Mouse (Mus musculus): Measurements from ENCODE around the gene Unc5c.

Gene Unc5c

DNA sequence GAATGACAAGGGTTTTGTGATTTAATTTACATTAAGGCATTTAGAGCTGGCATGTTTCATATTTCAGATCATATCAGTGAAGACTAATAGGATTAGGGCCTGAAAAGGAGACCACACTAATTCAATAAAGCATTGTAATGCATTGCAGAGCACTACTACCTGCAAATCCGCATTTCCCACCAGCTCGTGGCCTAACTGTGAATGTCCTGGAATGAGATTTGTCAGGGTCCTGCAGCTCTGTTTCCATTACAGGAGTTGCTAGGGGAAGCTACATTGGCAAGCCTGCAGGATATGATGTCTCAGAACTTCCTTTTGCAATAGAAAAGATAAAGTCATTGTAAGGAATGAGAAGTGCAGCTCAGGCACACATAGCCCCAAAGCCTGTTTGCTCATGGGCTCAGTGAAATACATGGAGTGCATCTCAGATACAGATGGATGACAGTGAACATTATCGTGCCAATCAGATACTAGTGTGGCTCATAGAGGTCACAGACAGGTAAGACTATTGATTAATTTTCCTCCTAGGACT is 236.4 kb downstream of the Unc5c start:
- DNase-seq (ENCODE audit: low spot score in 2 of 2): no peak

DNA sequence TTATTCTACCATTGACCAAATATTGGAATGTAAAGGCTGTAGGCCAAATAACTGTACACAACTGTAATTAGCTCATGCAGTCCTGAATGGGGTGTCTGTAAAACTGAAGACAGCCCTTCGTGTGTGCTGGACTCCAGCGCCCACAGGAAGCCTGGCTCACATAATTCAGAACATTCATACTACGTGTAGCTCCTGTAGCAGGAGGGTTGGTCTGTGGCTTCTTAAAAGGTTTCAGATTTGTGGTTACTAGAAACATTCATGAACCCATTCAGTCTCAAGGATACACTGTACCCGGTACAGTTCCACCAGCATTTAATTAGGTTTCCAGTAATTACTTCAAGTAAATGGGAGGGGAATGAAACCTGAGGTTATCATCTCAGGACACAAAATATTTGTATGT is 246.6 kb downstream of the Unc5c start:
- DNase-seq (ENCODE audit: low spot score in 2 of 2): no peak

DNA sequence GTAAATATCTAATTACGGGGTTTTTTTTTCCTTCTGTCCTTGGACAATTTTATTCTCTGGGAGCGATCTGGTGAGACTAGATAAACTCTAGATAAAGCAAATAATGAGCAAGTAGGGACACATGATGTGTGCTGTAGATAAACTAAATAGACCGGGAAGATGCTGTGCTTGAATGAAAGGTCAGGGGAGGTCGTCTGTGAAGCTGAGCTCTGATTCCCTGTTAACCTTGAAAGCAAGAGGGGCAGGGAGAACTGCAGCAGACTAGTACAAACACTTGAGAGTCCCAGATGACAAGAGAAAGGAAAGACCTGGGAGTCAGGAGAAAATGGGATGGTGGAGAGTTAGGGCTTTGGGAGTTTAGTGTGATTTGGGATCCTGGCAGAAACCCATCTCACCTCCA is 251.4 kb downstream of the Unc5c start:
- DNase-seq (ENCODE audit: low spot score in 2 of 2): no peak

DNA sequence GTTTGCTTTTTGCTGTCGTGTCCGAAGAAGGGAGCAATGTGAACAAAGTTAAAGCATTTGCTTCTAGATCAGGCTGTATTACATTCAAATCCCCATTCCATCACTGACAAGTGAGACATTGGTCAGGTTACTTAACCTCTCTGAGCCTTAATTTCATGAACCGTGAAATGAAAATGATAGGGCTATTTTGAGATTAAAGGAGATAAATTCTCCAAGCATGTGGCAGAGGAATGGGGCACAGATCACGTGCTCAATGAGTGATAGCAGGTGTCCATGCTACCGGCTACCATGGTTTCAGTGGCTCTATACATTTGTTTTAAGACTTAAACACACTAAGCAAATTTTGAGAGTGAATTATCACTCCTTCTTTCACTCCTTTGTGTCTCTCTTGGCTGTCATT is 254.0 kb downstream of the Unc5c start:
- no peak for DNase-seq (ENCODE audit: low spot score in 2 of 2)

DNA sequence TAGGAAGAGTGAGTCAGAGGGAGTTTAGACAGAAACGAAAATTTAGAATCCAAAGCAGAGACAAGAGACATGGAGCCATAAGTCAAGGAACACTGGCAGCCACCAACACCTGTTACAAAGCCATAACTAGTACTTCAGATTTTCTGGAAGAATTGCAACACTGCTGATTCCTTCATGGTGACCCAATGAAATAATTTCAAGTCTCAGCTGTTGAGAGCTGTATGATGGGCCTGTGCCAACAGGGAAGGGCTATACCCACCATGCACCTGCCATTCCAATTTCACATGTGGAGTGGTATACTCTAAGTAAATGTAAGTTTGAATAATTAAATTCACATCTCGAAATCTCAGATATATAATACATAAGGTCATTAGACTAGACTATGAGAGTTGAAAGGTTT is 259.5 kb downstream of the Unc5c start:
- DNase-seq (ENCODE audit: low spot score in 2 of 2): no peak

DNA sequence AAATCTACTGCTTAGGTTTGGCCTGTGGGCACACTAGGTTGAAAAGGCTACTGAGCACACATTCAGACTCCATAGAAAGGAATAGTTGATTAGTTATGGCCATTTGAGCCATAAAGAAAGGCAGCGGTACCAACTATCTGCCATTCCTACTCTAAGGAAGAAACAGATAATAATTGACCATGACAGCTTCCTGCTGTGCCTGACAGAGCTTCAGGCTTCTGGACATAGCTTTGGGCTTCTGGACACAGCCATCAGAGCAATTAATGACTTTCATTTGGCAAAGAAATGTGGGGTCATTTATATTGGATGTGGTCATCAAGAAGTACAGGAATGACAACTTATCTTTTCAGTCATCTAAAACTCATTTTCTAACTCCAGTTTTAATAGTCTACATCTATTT is 260.4 kb downstream of the Unc5c start:
- DNase-seq (ENCODE audit: low spot score in 2 of 2): no peak

DNA sequence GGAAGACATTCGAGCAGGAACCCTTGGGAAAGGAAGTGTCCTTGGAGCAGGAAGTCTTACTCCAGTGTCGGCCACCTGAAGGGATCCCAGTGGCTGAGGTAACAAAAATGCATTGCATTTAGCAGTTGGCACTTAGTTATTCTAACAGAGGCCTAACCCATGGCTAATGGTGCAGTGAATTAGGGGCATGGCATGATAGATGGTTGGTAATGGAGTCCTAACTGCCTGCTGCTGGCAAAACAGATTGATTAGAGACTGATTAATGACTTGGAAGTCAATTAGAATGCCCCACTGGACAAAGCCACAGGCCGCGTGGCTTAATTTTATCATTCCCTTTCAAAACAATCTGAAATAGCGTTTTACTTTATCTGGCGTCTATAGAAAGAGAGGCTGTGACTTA is 268.8 kb downstream of the Unc5c start:
- no peak for DNase-seq (ENCODE audit: low spot score in 2 of 2)

DNA sequence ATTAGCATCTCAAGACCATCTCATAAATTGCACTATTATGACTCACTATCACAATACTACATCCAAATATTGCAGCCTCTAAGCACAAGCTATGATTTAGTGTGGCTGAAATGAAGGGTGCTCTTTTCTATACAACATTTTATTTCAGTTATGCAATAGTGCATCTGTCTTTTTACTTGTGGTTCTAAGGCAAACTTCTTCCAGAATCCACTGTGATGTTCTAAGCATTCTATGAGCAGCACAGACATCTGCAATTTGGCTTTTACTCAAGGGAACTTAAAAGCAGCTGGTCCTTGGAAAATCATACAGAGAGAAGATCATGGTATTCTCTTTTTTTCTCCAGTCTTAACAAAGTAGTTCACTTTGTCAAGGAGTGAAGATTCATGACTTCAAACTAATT is 270.3 kb downstream of the Unc5c start:
- DNase-seq (ENCODE audit: low spot score in 2 of 2): no peak

DNA sequence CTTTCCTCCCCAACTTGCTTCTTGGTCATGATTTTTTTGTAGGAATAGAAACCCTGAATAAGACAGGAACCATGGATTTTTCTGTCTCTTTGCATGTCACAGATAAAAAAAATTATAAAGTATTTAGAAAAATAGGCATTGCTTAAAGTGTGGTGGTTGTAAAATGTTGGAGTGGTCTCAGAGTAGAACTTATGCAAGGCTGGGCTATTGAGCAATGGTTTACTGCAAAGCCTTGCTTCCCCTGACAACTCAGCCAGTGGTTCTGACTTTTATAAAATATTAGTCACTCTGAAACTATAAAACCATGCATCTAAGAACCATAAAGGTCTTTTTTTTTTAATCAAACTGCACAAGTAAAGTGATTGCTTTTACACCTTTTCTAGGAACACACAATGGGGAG is 280.3 kb downstream of the Unc5c start:
- DNase-seq (ENCODE audit: low spot score in 2 of 2): no peak

DNA sequence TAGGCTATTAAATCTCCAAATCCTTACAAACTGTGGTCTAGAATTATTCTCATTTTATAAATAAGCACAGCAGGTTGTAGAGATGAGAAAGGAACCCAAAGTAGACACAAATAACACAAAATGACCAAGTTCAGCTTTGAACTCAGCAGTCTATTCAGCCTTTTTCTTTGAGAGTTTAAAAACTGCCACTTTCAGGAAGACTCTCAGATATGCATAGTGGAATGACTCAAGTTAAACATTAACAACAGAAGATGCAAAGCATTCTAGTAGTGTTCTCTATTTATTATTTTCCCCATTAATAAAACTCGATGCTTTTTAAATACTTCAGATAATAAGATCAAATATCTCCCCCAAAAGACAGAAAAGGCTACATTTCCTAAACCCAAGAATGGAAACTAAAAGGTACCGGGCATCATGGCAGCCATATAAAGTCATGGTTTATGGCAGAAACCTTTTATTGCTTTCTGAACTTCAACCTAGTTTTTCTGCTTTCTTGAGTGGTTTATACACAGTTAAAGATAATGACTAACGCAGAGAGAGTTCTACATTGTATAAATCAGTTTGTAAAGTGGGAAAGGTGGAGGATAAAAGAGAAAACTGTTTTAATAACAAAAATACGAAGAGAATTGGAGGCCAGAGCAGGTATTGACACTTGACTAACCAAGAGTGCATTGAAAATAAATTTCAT is 283.8 kb downstream of the Unc5c start:
- DNase-seq (ENCODE audit: low spot score in 2 of 2): no peak

DNA sequence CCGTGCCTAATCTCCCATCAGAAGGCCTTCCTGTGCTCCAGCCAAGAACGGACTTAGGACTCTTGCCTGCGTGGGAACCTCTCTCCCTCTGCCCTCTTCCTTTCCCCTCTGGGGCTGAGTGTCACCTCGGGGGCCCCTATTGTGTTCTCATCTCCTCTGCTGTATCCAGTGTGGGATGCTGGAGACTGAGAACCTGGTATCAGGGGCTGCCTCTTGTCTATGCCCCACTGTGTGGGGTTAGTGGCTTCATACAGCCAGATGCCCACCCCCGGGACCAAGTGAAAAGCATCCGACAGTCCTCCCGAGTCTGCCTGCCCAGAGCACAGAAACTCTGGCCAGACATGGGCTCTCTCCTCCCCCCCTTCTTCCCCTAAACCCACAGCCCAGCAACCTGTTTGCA is 287.2 kb downstream of the Unc5c start:
- DNase-seq (ENCODE audit: low spot score in 2 of 2): no peak

DNA sequence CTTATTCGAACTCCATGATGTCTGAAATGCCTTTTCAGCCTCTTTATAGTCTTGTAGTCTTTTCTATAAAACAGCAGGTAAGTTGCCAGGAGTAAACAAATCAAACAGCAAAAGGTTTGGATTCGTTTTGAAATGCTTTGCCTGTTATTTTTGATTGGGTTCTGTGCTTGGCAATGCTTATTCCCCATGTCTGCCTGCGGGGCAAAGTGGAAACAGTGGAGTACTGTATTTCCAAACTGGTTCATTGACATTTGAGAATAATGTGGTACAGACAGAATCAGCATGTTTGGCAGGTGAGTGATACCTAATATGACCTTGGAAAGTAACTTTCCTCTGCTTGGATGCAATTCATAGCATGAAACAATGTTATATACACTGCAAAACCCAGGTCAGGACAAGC is 292.2 kb downstream of the Unc5c start:
- no peak for DNase-seq (ENCODE audit: low spot score in 2 of 2)

DNA sequence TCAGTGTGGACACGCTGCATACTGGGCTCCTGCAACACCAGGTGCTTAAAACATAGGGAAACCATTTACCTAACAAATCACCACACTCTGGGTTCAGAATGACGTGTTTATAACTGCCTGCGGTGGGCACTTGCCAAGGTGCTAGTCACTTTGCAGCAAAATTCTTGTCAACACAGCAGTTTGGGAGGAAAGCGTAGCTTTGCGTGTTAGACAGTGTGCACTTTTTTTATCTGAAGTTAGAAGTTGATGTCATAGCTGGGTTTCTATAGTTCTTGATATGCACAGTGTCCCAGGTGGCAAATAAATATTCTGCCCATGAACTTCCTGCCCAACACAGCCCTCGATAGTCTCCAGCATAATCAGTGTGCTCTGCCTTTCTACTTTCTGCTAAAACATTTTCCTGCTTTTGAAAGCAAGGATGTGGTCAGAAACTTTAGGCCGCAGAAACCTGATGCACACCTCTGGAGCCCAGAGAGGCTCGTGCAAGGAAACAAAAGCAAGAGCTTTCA is 313.4 kb downstream of the Unc5c start:
- no peak for DNase-seq (ENCODE audit: low spot score in 2 of 2)

DNA sequence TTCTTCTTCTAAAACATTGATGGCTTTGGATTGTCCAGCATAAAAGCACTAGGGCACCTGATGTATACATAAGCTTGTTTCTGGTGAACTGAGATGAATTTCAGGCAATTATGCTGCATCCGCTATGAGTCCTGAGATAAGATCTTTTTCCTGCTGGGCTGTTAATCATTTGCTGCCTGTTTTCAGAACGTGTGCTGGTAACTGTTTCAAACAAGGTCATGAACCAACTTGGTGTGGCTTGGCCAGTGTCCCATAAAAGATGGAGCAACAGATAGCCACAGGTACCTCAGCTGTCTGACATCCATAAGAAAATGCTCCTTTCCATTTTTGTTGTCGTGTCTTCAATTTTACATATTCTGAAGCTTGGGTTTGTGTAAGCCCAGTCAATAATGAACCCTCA is 314.2 kb downstream of the Unc5c start:
- no peak for DNase-seq (ENCODE audit: low spot score in 2 of 2)

DNA sequence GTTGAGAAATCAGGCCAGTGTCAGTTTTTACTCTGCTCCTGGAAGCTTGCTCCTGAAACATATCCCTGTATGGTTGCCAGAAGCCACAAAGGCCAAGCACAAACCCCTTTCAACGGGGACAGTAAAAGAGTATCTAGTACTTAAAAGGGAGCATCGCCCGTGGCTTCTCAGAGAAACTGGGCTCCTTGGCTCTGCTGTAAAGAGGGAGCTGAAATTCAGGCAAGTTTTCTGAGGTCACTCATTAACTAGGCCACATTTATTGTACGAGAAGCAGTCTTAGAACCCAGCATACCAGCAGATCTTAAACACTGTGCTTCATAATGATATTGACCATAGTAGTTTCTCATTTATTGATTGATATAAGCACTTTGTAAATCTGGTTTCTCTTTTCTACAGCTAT is 317.5 kb downstream of the Unc5c start:
- no peak for DNase-seq (ENCODE audit: low spot score in 2 of 2)

DNA sequence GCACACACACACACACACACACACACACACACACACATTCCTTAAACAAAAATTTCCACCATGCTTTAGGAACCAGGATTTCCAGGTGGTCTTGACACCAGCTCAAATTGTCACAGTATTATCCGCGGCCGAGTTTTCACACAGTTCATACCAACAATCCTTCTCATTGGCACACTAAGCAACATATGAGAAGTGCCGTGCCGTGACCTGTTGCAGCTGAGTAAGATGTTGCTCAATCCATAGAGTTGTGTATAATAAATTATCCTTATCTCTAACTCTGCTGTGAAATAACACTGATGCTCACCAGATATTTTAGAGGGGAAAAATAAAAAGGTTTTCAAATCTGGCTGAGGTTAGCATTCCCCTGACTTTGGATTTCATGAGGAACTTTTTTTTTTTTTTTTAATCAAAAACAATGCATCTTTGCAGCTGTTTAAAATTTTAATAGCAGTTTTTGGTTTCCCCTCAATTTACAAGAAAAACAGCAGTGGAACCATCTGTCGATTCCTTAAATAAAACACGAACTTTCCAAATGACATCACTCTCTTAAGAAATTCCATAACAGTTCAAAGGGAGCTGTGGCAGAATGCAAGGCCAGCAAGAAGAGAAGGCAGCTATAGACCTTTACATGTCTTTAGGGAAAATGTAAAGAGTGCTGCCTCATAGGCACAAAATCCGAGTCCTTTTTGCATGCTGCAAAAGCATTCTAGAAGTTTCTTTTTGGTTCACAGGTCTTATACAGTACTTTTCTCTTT is 326.2 kb downstream of the Unc5c start:
- no peak for DNase-seq (ENCODE audit: low spot score in 2 of 2)

DNA sequence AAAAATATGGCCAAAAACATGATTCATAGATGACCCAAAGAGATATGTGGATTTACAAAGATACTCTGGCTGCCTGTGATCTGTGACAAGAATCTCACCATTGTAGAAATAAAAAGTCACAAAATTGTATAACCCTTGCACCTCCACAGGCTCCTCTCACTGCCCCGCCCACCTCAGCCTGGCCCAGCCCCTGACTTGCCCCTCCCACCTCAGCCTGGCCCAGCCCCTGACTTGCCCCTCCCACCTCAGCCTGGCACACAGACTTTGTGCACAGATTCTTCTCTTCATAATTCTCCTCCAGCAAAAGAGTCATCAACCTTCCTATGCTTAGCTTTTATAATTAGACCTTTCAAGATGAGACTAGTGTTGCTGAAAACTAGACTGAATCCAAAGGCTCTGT is 327.1 kb downstream of the Unc5c start:
- DNase-seq (ENCODE audit: low spot score in 2 of 2): no peak

DNA sequence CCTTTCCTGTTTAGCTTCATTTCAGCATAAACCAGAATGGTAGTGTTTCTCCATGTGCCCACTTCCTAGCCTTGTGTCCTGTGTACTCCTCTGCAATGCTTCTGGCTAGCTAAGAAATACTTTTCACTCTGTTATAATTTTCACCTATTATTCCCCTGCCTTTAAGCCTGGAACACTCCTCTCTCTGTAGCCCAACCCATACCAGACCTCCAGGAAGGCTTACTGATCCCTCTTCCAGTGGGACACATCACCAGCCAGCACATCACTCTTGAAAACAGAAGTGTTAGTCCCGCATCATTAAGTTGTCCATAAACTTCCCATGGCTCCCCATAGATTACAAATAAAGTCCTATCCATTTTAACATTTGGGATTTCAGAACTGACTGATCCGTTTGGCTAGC is 328.7 kb downstream of the Unc5c start:
- no peak for DNase-seq (ENCODE audit: low spot score in 2 of 2)

DNA sequence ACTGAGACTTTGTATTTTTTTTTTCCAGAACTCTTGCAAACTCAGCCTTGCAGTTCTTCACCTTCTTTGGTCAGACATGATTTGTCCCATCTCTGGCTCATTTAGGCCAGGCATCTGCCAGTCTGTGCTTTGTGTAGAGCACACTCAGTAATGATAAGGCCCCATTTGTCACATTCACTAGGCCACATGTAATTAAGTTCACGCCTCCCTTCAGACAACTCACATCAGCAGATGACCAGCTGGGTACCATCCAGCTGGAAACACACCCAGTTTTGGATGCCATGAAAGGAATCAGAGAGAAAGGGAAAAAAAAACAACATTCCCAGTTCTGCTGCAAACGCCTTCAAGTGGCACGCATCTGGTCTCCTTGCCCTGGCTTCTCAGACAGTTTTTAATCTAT is 329.4 kb downstream of the Unc5c start:
- DNase-seq (ENCODE audit: low spot score in 2 of 2): no peak

DNA sequence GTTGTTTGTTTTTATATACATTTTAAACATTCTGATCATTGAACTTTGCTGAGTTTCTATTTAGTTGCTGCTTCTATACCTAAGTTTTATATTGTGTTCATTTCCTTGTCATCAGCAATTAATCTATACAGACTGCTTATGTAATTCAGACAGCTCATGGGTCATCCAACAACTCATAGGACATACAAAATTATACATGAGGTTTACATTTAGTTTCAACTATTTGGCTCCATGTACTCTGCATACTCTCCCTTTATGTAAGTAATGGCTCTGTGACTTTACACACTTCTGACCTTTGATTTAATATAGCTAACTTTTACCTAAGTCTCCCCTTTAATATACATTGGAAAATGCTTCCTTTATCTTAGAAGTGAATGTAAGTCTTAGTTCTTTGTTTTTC is 332.4 kb downstream of the Unc5c start:
- no peak for DNase-seq (ENCODE audit: low spot score in 2 of 2)

DNA sequence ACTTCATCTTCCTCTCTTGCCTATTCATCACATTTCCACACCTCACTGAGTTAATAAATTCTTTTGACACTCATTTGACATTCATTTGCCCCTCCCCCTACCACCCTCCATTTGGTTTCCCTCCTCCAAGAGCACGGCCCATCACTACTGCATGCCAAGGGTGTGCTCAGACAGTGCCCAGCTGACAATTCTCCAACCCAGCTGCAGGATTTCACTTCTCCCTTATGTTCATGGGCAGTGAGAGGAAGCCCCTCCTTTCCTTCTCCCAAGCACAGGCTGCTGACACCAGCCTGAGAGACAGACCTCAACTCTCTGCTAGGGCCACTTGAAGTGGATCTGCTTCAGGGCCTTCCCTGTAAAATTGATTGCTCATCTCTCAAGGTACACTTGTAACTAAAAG is 332.8 kb downstream of the Unc5c start:
- no peak for DNase-seq (ENCODE audit: low spot score in 2 of 2)

DNA sequence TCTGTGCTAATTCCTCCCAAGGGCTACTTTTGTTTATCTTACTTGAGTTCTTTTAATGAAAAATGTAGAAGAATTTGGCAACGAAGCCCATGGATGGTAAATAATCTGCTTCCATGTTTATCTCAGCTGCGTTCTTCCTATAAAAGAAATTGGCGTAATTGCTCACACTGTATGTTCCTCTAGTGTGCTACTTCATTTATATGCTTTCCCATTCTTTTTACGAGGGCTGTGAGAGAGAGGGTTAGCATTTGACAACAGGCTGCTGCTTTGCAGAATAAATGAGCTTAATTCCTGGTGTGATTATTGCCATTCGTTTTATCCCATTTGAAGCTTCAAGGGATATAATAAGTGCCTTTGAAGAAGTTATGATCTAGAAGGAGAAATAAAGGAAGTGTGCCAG is 339.1 kb downstream of the Unc5c start:
- DNase-seq (ENCODE audit: low spot score in 2 of 2): no peak

DNA sequence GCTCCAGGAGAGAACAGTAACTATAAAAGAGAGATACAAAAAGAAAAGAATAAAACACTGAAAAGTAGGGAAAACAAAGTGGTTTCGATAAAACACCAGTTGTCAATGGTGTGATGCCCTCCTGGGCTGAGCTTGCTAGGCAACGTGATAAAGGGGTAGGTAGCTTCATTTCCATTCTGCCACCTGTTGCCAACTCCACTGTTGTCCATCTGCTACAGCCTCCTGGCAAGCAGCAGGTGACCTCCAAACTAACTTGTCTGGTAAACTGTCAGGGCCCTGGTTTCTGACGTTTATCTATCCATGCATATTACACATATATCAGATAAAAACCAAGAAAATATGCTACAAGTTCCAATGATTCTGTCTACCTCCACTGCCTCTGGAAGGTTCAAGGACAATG is 344.6 kb downstream of the Unc5c start:
- DNase-seq (ENCODE audit: low spot score in 2 of 2): no peak
